Mouse (Mus musculus) stomach, postnatal 0 days (tissue): Measurements from ENCODE around the gene Sh3pxd2a.

Experiments
- CTCF ChIP-seq: IDR thresholded peaks from 2 replicates; pipeline ENCODE4 v1.5.1; 2016; ENCODE audit warnings: antibody characterized with exemption, low read depth, mild to moderate bottlenecking, moderate library complexity
- EP300 ChIP-seq: optimal IDR thresholded peaks from 2 replicates; pipeline ENCODE3; 2016; ENCODE audit warnings: antibody characterized with exemption

GRCm38 (mm10) chr19:47438445-47438844 is 25.8 kb downstream of the Sh3pxd2a start:
- TF ChIP-seq EP300 (no peak), CTCF (no peak)
